Mouse (Mus musculus) liver, adult 2 months (tissue): ENCODE results near the gene Nup188.

ENCODE experiments used
- CTCF ChIP-seq: fragments of 200-500 bp; IDR thresholded peaks from 2 replicates; pipeline ENCODE4 v1.5.1; 2011; ENCODE audit warnings: low read depth, low read length, control low read depth
- POLR2A ChIP-seq: fragments of 200-500 bp; IDR thresholded peaks from 2 replicates; pipeline ENCODE4 v1.6.1; 2011; ENCODE audit warnings: low read length, control low read depth; ENCODE audit not compliant: insufficient read depth; ENCODE audit errors: extremely low read depth

DNA sequence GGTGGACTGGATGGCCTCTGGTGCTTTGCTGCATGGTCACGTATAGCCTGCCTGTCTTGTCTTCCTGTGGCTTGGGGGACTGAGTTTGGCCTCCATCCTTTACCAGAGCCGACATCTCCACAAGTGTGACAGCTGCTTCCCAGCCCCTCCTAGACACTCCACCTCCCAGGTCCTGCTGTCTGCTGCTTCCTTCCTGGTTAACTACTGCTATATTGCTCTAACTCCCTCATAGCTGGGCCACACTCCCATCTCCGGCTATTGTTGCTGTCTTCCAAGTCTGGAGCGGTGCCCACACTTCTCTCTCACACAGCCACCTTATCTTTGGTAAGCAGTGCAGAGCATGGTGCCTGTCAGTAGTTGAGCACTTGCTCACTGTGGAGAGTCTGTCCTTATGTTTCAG is 46.4 kb upstream of the Nup188 start:
- TF ChIP-seq CTCF, result no peak
- no peak for TF ChIP-seq POLR2A
